Mouse (Mus musculus): ENCODE measurements around the gene Lyrm2. TPM values are rescaled to one million over a fixed set of nuclear protein-coding genes. Genes with fewer than 3 reads are reported as not detected.

Gene Lyrm2
- total RNA-seq (2021): 10 to 100 TPM; 38.4 to 38.7 TPM

DNA sequence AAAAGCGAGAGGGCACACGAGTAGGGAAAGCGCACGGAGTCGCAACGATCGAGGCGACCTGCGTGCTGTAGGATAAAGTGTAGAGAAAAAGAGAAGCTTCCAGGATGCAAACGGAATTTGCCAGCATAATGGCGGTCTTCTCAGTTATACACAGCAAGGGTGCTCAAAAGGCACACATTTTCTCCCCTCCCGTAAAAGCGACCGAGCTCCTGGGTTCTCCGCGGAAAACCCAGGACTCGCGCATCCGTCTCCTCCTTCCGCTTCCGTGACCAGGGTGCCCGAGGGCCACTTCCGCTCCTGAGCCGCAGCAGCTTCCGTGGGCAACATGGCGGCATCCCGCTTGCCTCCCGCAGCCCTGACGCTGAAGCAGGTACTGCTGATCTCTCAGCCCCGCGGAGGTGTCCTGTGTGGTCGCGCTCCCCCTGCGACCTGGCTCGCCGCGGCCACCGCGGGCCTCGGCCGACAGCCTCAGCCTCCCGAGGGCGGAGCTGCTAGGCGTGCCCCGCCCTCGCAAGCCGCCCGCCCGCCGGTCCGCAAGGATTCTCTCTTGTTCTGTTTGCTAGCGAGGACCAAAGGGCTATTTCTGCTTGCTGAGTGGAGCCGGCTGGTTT is at the start of gene Lyrm2:
TSS of gene Lyrm2 (plus strand) at position 288 of the 611 bp plus-strand sequence.
- peak; percentile 78 to 88 for DNase-seq
- intact Hi-C loops (cut with DNase I): loop anchor here (2.0 to 5.0 kb wide), 2 partner anchors 151 to 232 kb away; partner anchors contain the start of genes Ankrd6 and Ube2j1

DNA sequence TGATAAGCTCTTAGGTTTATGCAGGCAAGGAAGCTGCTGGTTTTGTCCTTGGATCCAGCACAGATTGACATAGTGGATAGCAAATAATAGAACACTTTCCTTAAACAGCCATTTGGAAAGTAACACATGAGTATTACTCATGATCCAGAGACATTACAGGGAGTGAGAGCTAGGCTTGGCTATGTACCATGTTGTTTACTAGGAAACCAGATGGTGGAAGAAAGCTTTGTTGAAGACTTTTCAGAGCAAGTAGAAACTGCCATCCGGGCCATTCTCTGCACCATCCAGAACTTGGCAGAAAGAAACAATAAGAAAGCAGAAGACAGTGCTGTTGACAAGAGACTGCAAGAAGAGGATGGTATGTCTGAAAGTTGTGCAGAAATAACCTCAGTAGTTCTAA is 49.3 kb upstream of the Lyrm2 start:
- DNase-seq: no peak
- intact Hi-C loops (cut with DNase I): no loop called here

DNA sequence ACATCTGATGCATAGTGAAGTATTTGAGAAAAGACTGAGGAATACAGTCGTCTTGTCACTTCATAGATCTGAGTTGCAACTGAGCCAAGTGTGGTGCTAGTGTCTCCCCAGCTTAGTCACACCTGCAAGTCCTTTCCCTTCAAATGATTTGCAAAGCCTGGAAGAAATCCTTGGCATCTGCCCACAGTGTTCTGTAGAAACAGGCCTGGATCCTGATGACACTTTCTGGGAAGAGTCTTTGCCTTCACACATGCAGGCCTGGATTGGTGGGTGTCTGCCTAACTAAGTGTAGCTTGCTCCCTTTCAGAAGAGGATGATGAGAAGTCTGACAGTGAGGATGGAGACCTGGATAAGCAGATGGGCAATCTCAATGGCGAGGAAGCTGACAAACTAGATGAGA is 42.6 kb upstream of the Lyrm2 start:
- intact Hi-C loops (cut with DNase I): no loop called here

DNA sequence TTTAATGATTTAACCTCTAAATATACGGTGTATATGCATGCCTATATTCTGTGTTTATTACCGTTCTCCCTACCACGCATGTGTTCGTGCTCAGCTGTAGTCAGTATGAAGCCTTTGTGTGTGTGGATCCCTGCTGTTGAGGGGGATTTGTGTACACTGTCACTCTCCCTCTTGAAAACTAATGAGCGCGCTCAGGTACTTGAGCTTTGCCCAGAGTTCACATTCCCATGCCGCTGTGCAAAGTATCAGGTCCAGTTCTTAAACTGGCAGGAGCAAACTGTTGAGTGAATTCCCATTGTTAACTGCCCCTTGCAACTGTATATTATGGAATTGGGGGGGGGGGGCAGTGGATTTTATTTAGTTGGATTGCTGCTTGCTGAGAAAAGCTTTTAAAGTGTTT is 32.6 kb upstream of the Lyrm2 start:
- intact Hi-C loops (cut with DNase I): no loop called here
- no peak for DNase-seq

More for the DNA sequence above, 42.6 kb upstream of the Lyrm2 start:
- no peak for DNase-seq

DNA sequence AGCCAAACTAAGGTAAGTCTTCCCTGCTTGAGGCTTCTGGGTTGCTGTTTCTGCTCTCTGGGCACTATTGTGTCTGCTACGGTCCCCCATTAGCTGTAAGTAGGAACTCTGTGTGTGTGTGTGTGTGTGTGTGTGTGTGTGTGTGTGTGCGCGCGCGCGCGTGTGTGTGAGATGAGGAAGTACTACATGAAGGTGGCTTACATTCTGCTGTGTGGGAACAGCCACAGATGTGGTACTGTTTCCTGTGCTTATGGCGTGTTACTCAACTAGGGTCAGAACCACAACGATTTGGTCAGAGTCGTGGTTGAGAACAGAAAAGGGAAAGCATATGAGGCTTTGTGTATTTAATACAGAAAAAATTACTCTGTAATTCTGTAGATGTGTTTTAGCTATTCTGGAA is 32.0 kb upstream of the Lyrm2 start:
- intact Hi-C loops (cut with DNase I): no loop called here
- no peak for DNase-seq

DNA sequence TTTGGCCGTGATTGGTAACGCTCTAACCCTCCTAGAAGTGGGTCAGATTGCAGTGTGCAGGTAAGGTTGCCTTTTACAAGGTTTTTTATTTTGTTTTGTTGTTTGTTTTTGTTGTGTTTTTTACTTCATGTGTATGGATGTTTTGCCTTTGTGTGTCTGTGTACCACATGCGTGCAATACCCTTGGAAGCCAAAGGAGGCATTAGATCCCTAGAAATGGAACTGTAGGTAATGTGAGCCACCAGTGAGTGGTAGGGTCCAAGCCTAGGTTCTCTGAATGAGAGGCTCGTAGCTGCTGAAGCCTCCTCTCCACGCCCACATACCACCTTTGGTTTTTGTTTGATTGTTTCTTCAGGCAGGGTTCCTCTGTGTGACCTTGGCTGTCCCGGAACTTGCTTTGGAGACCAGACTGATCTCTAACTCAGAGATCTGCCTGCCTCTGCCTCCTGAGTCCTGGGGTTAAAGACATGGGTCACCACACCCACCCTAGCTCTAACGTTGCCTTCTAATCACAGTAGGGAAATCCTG is 29.7 kb upstream of the Lyrm2 start:
- intact Hi-C loops (cut with DNase I): no loop called here
- no peak for DNase-seq

DNA sequence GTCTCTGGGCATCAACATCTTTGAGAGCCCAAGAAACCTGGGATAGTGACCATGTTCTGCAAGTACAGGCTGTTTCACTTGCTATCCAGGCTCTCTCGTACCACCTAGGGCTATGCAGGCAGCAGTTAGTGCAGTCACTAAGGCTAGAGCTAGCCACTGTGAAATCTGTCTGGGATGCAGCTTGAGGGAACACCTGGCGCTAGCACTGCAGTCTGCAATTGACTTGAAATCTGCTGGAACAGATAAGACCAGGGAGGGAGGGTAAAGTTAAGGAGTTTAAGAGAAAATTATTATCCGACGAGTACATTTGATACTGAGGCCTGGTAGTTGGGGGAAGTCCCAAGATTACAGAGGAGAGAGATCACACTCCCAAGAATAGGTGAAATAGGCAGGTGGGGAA is 20.1 kb upstream of the Lyrm2 start:
- intact Hi-C loops (cut with DNase I): loop anchor here (5.0 kb wide), 1 partner anchor 237 kb away; no protein-coding TSS in a partner anchor
- DNase-seq: no peak

DNA sequence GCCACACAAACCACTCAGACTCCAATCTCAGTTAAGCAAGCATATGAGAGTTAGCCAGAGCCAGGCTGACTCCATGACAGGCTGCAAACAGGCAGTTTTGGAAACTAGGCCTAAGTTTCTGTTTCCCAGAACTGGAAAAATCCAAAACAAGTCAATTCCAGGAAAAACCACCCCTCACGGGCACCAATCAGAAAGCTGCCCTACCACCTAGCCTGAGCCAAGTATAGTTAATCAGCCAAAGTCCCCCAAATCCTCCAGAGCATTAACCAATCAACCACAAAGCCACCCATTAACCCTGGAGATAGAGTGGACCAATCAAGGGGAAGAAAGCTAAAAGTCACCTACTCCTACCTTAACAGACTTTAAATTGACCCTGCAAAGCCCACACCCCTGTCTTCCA is 12.9 kb upstream of the Lyrm2 start:
- intact Hi-C loops (cut with DNase I): no loop called here
- no peak for DNase-seq

DNA sequence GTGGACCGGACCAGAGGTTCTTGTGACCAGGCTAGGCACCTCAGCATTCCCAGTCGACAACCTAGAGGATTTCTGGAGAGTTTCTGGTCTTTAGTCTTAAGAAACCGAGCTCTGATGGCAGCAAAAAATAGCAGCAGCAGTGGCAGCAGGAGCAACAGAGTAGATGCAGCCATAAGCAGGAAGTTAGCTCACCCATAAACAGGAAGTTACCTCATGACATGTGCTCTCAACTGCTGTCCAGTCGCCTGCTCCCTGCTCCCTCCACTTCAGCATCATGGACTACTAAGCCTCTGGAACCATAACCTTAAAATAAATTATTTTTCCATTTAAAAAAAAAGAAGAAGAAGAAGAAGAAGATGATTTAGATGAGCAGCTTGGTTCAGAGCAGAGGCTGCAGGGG is 11.0 kb upstream of the Lyrm2 start:
- no peak for DNase-seq
- intact Hi-C loops (cut with DNase I): no loop called here

- intact Hi-C loops (cut with DNase I): no loop called here
- DNase-seq: no peak
Observed at GRCm38 (mm10) chr4:32798976-32799375, 1.1 kb upstream of the Lyrm2 start.

DNA sequence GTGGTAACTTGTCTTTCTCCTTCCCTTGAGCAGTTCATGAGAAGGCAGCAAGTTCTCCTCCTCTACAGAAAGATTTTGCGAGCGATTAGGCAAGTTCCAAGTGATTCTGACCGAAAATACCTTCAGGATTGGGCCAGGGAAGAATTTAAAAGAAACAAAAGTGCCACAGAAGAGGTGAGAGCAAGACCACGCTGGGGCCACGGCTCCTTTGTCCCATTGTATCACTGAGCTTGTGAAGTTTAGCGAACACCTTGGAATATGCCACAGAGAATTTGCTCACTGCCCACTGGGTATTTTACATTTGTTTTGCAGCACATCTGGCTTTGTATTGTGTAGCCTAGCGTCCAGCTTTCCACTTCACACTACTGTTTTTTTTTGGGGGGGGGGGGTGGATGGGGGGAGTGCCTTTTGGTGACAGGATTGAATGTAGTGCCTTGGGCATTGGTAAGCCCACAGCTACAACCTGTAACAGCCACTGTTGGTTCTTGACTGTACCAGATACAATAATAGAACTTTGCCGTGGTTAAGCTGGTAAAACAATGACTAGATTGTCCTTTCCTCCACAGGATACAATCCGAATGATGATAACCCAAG is 621 bp downstream of the Lyrm2 start:
- intact Hi-C loops (cut with DNase I): loop anchor here (2.0 to 5.0 kb wide), 2 partner anchors 150 to 232 kb away; partner anchors contain the start of genes Ankrd6 and Ube2j1
- no peak for DNase-seq

GRCm38 (mm10) chr4:32817478-32817877 is 17.4 kb downstream of the Lyrm2 start:
- intact Hi-C loops (cut with DNase I): no loop called here
- DNase-seq: no peak

DNA sequence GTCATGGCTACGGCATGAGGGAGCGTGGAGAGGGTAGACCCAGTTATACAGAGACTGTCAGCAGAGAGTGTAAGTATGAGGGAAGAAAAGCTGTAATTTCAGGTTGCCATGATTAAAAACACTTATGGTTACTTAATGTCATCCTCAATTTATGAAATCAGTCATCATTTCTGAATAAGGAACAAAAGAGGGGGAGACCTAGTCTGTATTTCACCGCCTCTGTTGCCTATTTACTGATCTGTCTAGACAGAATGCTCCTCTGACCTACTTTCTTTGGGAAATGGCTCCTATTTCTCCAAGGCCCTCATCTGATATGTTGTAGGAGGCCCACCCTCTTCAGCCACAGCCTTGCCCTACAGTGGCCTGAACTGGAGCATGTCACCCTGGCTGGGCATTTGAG is 20.6 kb downstream of the Lyrm2 start:
- intact Hi-C loops (cut with DNase I): no loop called here
- DNase-seq: no peak

GRCm38 (mm10) chr4:32824254-32824653 is 24.2 kb downstream of the Lyrm2 start:
- intact Hi-C loops (cut with DNase I): no loop called here
- no peak for DNase-seq

- intact Hi-C loops (cut with DNase I): no loop called here
- peak; percentile 11 to 17 for DNase-seq
Observed at GRCm38 (mm10) chr4:32826925-32827324, 26.9 kb downstream of the Lyrm2 start.

GRCm38 (mm10) chr4:32828385-32829077 is 28.5 kb downstream of the Lyrm2 start:
- intact Hi-C loops (cut with DNase I): no loop called here
- DNase-seq: no peak

GRCm38 (mm10) chr4:32829316-32829715 is 29.3 kb downstream of the Lyrm2 start:
- intact Hi-C loops (cut with DNase I): no loop called here
- no peak for DNase-seq

DNA sequence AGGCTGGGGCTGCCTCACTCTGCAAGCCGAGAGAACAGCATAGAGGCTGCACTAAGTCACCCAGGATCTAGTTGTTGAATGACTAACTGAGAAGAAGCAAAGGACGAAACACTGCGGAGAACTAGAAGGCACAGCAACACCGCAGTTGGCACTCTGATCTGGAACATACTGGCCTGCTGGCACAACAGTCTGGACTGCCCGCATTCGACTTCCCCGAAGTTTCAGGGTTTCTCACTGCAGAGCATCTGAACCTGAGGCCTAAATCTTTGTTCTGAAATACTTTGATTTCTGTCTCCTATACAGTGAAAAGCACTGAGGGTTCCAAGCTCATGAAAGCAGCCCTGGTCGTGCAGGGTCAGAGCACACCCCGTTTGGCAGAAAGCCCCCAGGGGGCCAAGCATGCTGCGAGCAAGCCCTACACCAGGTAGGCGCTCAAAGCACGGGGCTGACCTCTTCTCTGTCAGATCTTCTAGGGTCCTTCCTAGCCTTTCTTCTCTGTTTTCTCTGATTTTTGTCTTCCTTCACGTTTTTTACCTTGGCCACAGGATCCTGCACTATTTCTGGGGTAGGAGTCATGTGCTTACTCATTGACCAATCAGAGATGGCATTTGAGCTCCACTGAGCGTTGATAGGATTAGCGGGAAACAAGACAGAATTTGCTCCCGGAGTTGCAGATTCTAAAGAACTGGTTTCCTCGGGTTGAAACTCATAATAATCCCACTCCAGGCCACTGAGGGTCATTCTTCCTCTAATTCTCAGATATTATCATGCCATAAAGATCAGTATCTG is 33.6 kb downstream of the Lyrm2 start:
- intact Hi-C loops (cut with DNase I): no loop called here
- no peak for DNase-seq

GRCm38 (mm10) chr4:32834541-32834940 is 34.5 kb downstream of the Lyrm2 start:
- no peak for DNase-seq
- intact Hi-C loops (cut with DNase I): no loop called here

GRCm38 (mm10) chr4:32836071-32836470 is 36.0 kb downstream of the Lyrm2 start:
- no peak for DNase-seq
- intact Hi-C loops (cut with DNase I): no loop called here

DNA sequence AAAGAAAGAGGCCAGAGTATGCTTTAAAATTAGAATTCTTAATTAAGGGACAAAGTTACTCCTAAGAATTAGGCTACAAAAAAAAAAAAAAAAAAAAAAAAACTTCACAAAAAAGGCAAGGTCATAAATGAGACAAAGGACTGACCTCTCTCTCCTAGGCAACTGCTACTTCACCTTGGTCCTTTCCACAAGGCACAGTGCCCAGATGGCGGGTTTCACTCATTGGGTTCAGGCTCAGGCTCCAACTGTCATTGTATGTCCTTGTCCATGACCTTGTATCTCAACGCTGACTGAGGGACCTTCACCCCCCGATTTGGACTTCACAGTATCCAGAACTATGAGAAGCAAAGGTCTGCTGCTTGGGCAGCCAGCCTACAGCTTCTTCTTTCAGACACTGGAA is 38.3 kb downstream of the Lyrm2 start:
- DNase-seq: no peak
- intact Hi-C loops (cut with DNase I): no loop called here

Data from heart, postnatal 36 days (tissue).